Mouse (Mus musculus) forebrain, postnatal 0 days (tissue): ENCODE measurements around the gene Cd83. TPM values are rescaled to one million over a fixed set of nuclear protein-coding genes. Genes with fewer than 3 reads are reported as not detected.

Source experiments
- ATAC-seq: fragments of 200-750 bp; cut with Nextera tagmentation; 2 replicates; pipeline ENCODE4 v1.8.0; 2017; ENCODE audit warnings: mild to moderate bottlenecking, moderate library complexity
- DNase-seq: peaks from one replicate; pipeline ENCODE4 v3.0.0-alpha.2; 2015
- H3K27ac ChIP-seq: fragments of 300-500 bp; sonication (generic); 2 replicates; pipeline ENCODE4 v1.5.1; 2014; ENCODE audit warnings: low read depth, mild to moderate bottlenecking, antibody characterized with exemption, low read length, moderate library complexity, mixed read lengths
- H3K27me3 ChIP-seq: fragments of 300-500 bp; sonication (generic); 2 replicates; pipeline ENCODE4 v1.6.1; 2014; ENCODE audit warnings: mild to moderate bottlenecking, low read length, mixed read lengths; ENCODE audit not compliant: insufficient read depth
- H3K36me3 ChIP-seq: fragments of 300-500 bp; sonication (generic); 2 replicates; pipeline ENCODE4 v1.6.1; 2014; ENCODE audit warnings: mild to moderate bottlenecking, moderate library complexity; ENCODE audit not compliant: insufficient read depth
- H3K4me1 ChIP-seq: fragments of 300-500 bp; sonication (generic); 2 replicates; pipeline ENCODE4 v1.6.1; 2014; ENCODE audit warnings: antibody characterized with exemption; ENCODE audit not compliant: insufficient read depth
- H3K4me2 ChIP-seq: fragments of 300-500 bp; sonication (generic); 2 replicates; pipeline ENCODE4 v1.6.1; 2014; ENCODE audit warnings: low read depth, mild to moderate bottlenecking, moderate library complexity
- H3K4me3 ChIP-seq: fragments of 300-500 bp; sonication (generic); 2 replicates; pipeline ENCODE4 v1.5.1; 2014; ENCODE audit warnings: low read depth, low read length, mixed read lengths
- H3K9ac ChIP-seq: fragments of 300-500 bp; sonication (generic); 2 replicates; pipeline ENCODE4 v1.6.1; 2014; ENCODE audit warnings: mild to moderate bottlenecking
- H3K9me3 ChIP-seq: fragments of 300-500 bp; sonication (generic); 2 replicates; pipeline ENCODE4 v1.6.1; 2016; ENCODE audit warnings: low read length
- CTCF ChIP-seq: sonication (generic); IDR thresholded peaks from 2 replicates; pipeline ENCODE4 v1.5.1; 2016; ENCODE audit warnings: antibody characterized with exemption, control low read depth, low read depth
- WGBS: fragments of 180-500 bp; shearing (Covaris S2); extraction: QIAGEN DNeasy Blood & Tissue Kit; methylation state at CpG from one replicate; pipeline ENCODE4 v1.1.7; 2014; 5-methylcytosine and 5-hydroxymethylcytosine counted together
- polyA plus RNA-seq: library from polyadenylated mRNA; unstranded; fragments of >200 nt; fragmentation: Nextera tagmentation; extraction: Ambion mirVana; gene quantifications from 2 replicates; pipeline ENCODE4 v1.2.1, GENCODE M21; 2015
- total RNA-seq: library from RNA; depleted of rRNA; stranded (reverse); fragments of >200 nt; gene quantifications from 2 replicates; pipeline ENCODE4 v1.2.3, GENCODE M21; 2014; rRNA removed

Cd83 gene
- 19.5 and 22.7 TPM in 2 replicates for total RNA-seq
- 14.8 and 21.0 TPM in 2 replicates for polyA plus RNA-seq

- H3K27me3 ChIP-seq = peaks cover 9% of the 10 kb centered on the region; the same call in 1 of the 2 replicates
- ATAC-seq = peak; percentile 77
- WGBS = 4% methylated on average over 66 of the region's 73 CpGs
Observed at GRCm38 (mm10) chr13:43784725-43785711, at the start of gene Cd83. Gene Cd83, plus strand, starts transcription at chr13:43784775.

GRCm38 (mm10) chr13:43739598-43740275, 44.8 kb upstream of the Cd83 start:
- H3K36me3 ChIP-seq = no peaks in the 10 kb centered on the region
- WGBS = 26% methylated on average over 15 of the region's 15 CpGs
- H3K4me2 ChIP-seq = no peak overlapping the region
- no peak overlapping the region for H3K4me3 ChIP-seq
- peak; percentile 98 for TF ChIP-seq CTCF
- DNase-seq = peak; percentile 94
- H3K27me3 ChIP-seq = no peaks in the 10 kb centered on the region
- H3K27ac ChIP-seq = no peak overlapping the region
- H3K9ac ChIP-seq = no peak overlapping the region
- no peaks in the 10 kb centered on the region for H3K4me1 ChIP-seq
- peak; percentile 95 for ATAC-seq
- no peaks in the 10 kb centered on the region for H3K9me3 ChIP-seq

More at GRCm38 (mm10) chr13:43784725-43785711, at the start of gene Cd83:
- Histone ChIP-seq H3K36me3 (no peaks in the 10 kb centered on the region), H3K4me1 (peaks cover 7% of the 10 kb centered on the region; the same call in 1 of the 2 replicates), H3K9ac (peak within 1 kb of the TSS; percentile 64), H3K27ac (peak within 1 kb of the TSS; percentile 29; the same call in 1 of the 2 replicates), H3K9me3 (no peaks in the 10 kb centered on the region), H3K4me3 (peak within 1 kb of the TSS; percentile 56), H3K4me2 (peak within 1 kb of the TSS; percentile 99)
- no peak for TF ChIP-seq CTCF
- DNase-seq = peak; percentile 68

- WGBS = 66% methylated on average over 7 of the region's 7 CpGs
- Histone ChIP-seq H3K27ac (no peak overlapping the region), H3K4me3 (no peak overlapping the region), H3K4me1 (no peaks in the 10 kb centered on the region), H3K36me3 (no peaks in the 10 kb centered on the region), H3K4me2 (no peak overlapping the region), H3K9me3 (no peaks in the 10 kb centered on the region), H3K9ac (no peak overlapping the region), H3K27me3 (no peaks in the 10 kb centered on the region)
- TF ChIP-seq CTCF = no peak
- DNase-seq (no peak), ATAC-seq (no peak)
Observed at GRCm38 (mm10) chr13:43740276-43740608, 44.3 kb upstream of the Cd83 start.

- Histone ChIP-seq H3K9me3 (0 out of 2 replicates have a peak, but pooled peaks cover 4% of the 10 kb centered on the region), H3K27me3 (no peaks in the 10 kb centered on the region), H3K4me1 (no peaks in the 10 kb centered on the region), H3K4me3 (no peak overlapping the region), H3K4me2 (no peak overlapping the region), H3K27ac (no peak overlapping the region), H3K9ac (no peak overlapping the region), H3K36me3 (no peaks in the 10 kb centered on the region)
- DNase-seq (no peak), ATAC-seq (no peak)
- 0 out of 2 replicates have a peak, but pooled peaks have one; percentile 11 for TF ChIP-seq CTCF
- 71% methylated on average over 3 of the region's 3 CpGs for WGBS
Observed at GRCm38 (mm10) chr13:43742677-43743076, 41.9 kb upstream of the Cd83 start.

GRCm38 (mm10) chr13:43744259-43744658, 40.3 kb upstream of the Cd83 start:
- H3K4me1 ChIP-seq = no peaks in the 10 kb centered on the region
- no peak for ATAC-seq
- TF ChIP-seq CTCF = no peak
- no peaks in the 10 kb centered on the region for H3K27me3 ChIP-seq
- no peak overlapping the region for H3K4me3 ChIP-seq
- no peak overlapping the region for H3K4me2 ChIP-seq
- H3K9ac ChIP-seq = no peak overlapping the region
- no peak overlapping the region for H3K27ac ChIP-seq
- DNase-seq = no peak
- H3K36me3 ChIP-seq = no peaks in the 10 kb centered on the region
- WGBS = 86% methylated on average over 7 of the region's 7 CpGs
- 0 out of 2 replicates have a peak, but pooled peaks cover 4% of the 10 kb centered on the region for H3K9me3 ChIP-seq

- no peak for DNase-seq
- TF ChIP-seq CTCF = no peak
- 94% methylated on average over 3 of the region's 3 CpGs for WGBS
- Histone ChIP-seq H3K4me3 (no peak overlapping the region), H3K4me2 (no peak overlapping the region), H3K9ac (no peak overlapping the region), H3K36me3 (no peaks in the 10 kb centered on the region), H3K4me1 (no peaks in the 10 kb centered on the region), H3K27ac (no peak overlapping the region), H3K9me3 (0 out of 2 replicates have a peak, but pooled peaks cover 4% of the 10 kb centered on the region), H3K27me3 (no peaks in the 10 kb centered on the region)
- no peak for ATAC-seq
Observed at GRCm38 (mm10) chr13:43750301-43750700, 34.3 kb upstream of the Cd83 start.
